Mouse (Mus musculus) heart, postnatal 14 days (tissue): ENCODE results near the gene Ap1ar. TPM values are rescaled to one million over a fixed set of nuclear protein-coding genes. Genes with fewer than 3 reads are reported as not detected.

ENCODE experiments used
- DNase-seq, 2 experiments: peaks; one replicate each; pipeline ENCODE4 v3.0.0; 2021 to 2022
- intact Hi-C: fragments of 180-260 bp; cut with DNase I; formaldehyde crosslinking; loops from one replicate; pipeline ENCODE4 v1.15.1; 2025
- total RNA-seq, 2 experiments: library from RNA; stranded (reverse); gene quantifications; 2 replicates each; pipeline ENCODE4 v1.2.3; 2021

Ap1ar gene
- total RNA-seq, 2 experiments from 2014 or later, result 16.0 to 16.7 TPM

- DNase-seq, result no peak
- intact Hi-C loops, result loop anchor here (5.0 kb wide), 2 partner anchors 192 to 442 kb away; no protein-coding TSS in a partner anchor
Measured at GRCm38 (mm10) chr3:127764541-127764940, 72.8 kb downstream of the Ap1ar start.

GRCm38 (mm10) chr3:127763076-127763612 lies 74.2 kb downstream of the Ap1ar start:
- DNase-seq, result peak; percentile 85 to 88
- intact Hi-C loops, result loop anchor here (5.0 kb wide), 2 partner anchors 191 to 441 kb away; no protein-coding TSS in a partner anchor

GRCm38 (mm10) chr3:127762403-127762802 lies 74.9 kb downstream of the Ap1ar start:
- intact Hi-C loops, result loop anchor here (5.0 kb wide), 2 partner anchors 190 to 440 kb away; no protein-coding TSS in a partner anchor
- no peak for DNase-seq

GRCm38 (mm10) chr3:127759212-127759611 lies 78.1 kb downstream of the Ap1ar start:
- peak; percentile 24 to 28 for DNase-seq
- intact Hi-C loops, result loop anchor here (1.0 kb wide), 1 partner anchor 134 kb away; no protein-coding TSS in a partner anchor

GRCm38 (mm10) chr3:127758806-127759205 lies 78.5 kb downstream of the Ap1ar start:
- no peak for DNase-seq
- intact Hi-C loops, result loop anchor here (1.0 kb wide), 1 partner anchor 134 kb away; no protein-coding TSS in a partner anchor

GRCm38 (mm10) chr3:127757886-127758301 lies 79.4 kb downstream of the Ap1ar start:
- intact Hi-C loops, result no loop called here
- DNase-seq, result no peak

Other genes starting within 250 kb of the Ap1ar start
- gene Neurog2, start 204.4 kb downstream of the Ap1ar start, total RNA-seq, result not detected
- gene Alpk1, start 57.0 kb downstream of the Ap1ar start, total RNA-seq, result 1 to 10 TPM; 2.9 to 5.2 TPM
- 1 to 10 TPM; 2.1 to 3.1 TPM for gene Tifa, start 47.7 kb downstream of the Ap1ar start, total RNA-seq
- gene Fam241a, start 58.8 kb upstream of the Ap1ar start, total RNA-seq, result 1 to 10 TPM; 5.3 to 6.2 TPM